Mouse (Mus musculus): ENCODE data around the gene A830018L16Rik. TPM values are rescaled to one million over a fixed set of nuclear protein-coding genes. Genes with fewer than 3 reads are reported as not detected.

A830018L16Rik gene
- 2.9 and 3.9 TPM in 2 replicates for polyA plus RNA-seq (2016; fragmentation: Nextera tagmentation; extraction: Ambion mirVana)

DNA sequence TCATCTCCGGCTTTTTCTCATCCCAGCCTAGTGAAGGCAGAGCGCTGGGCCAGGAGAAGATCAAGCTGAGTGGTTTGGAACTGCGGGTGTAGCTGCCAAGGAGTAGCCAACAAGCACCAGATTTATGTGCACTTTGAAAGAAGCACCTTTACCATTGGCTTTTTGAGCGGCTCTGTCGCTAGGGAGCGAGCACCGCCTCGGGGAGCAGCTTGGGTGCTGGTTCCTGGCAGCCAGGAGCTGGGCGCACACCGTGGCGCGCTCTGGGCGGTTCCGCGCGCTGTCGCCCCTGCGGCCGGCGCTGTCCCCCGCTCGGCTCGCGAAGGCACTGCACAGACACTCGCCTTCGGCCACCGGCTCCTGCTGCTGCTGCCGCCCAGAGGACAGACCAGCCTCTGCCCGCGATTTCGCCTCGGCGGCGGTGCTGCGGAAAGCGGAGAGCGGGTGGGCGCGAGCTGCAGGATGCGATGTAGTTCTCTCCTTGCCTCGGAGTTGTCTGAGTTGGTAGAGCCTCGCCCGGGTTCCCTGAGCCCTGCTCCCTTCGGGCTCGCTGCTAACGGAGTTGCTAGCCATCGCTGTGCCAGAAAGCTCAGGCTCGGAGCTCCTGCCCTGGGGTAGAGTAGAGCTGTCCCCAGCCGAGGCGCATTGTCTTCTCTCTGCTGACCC, at the start of gene A830018L16Rik:
Gene A830018L16Rik, plus strand, starts transcription at position 212 of the 663 bp plus-strand sequence.
- no peaks in the 10 kb centered on the region for H3K36me3 ChIP-seq
- H3K9ac ChIP-seq, result peak within 1 kb of the TSS; percentile 54
- ATAC-seq (ENCODE audit: low FRiP score), result peak; percentile 100
- H3K9me3 ChIP-seq (replicated peaks), result no peaks in the 10 kb centered on the region
- WGBS, result under 1% methylated on average over 50 of the region's 50 CpGs
- peak within 1 kb of the TSS; percentile 43 for H3K4me3 ChIP-seq
- peak within 1 kb of the TSS; percentile 87 for H3K4me2 ChIP-seq (replicated peaks)
- peaks cover 13% of the 10 kb centered on the region for H3K27me3 ChIP-seq
- peaks cover 3% of the 10 kb centered on the region; the same call in 1 of the 2 replicates for H3K4me1 ChIP-seq
- peak within 1 kb of the TSS; percentile 8; the same call in 1 of the 2 replicates for H3K27ac ChIP-seq

DNA sequence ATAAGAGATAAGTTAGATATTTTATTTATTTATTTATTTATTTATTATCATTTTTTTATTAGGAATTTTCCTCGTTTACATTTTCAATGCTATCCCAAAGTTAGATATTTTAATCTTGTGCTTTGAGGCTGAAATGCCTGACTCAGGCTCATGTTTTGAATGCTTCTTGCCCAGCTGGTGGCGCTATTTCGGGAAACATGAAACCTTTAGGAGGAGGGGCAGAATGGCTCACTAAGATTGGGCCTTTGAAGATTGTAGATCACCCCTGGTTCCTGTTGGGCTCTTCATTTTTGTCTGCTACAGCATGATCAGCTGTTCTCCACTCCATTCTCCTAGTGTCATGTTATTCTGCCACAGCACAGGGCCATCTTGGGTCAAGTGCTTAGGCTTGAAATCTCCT, 28.1 kb upstream of the A830018L16Rik start:
- Histone ChIP-seq H3K4me2 (replicated peaks) (no peak overlapping the region), H3K27ac (no peak overlapping the region), H3K27me3 (no peaks in the 10 kb centered on the region), H3K9me3 (replicated peaks) (no peaks in the 10 kb centered on the region), H3K9ac (no peak overlapping the region), H3K36me3 (no peaks in the 10 kb centered on the region), H3K4me3 (no peak overlapping the region), H3K4me1 (no peaks in the 10 kb centered on the region)
- WGBS, result 67% methylated on average over 3 of the region's 3 CpGs
- no peak for ATAC-seq (ENCODE audit: low FRiP score)

DNA sequence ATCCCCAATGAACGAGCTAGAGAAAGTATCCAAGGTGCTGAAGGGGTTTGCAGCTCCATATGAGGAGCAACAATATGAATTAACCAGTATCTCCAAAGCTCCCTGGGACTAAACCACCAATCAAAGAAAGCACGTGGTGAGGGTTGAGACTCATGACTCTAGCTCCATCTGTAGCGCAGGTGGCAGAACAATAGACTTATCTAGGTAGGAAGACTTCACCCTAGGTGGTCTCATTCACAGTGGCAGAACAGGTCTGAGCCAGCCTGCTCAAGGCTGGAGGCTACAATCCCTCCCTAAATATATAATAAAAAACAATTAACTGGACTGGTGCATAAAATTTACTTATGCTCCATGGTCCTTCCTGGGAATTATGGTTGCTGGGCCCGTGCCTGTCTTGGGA, 18.5 kb upstream of the A830018L16Rik start:
- no peak overlapping the region for H3K9ac ChIP-seq
- no peak overlapping the region for H3K27ac ChIP-seq
- H3K9me3 ChIP-seq (replicated peaks), result no peaks in the 10 kb centered on the region
- H3K27me3 ChIP-seq, result no peaks in the 10 kb centered on the region
- 53% methylated on average over 4 of the region's 4 CpGs for WGBS
- H3K36me3 ChIP-seq, result no peaks in the 10 kb centered on the region
- H3K4me3 ChIP-seq, result no peak overlapping the region
- ATAC-seq (ENCODE audit: low FRiP score), result no peak
- no peak overlapping the region for H3K4me2 ChIP-seq (replicated peaks)
- H3K4me1 ChIP-seq, result no peaks in the 10 kb centered on the region

DNA sequence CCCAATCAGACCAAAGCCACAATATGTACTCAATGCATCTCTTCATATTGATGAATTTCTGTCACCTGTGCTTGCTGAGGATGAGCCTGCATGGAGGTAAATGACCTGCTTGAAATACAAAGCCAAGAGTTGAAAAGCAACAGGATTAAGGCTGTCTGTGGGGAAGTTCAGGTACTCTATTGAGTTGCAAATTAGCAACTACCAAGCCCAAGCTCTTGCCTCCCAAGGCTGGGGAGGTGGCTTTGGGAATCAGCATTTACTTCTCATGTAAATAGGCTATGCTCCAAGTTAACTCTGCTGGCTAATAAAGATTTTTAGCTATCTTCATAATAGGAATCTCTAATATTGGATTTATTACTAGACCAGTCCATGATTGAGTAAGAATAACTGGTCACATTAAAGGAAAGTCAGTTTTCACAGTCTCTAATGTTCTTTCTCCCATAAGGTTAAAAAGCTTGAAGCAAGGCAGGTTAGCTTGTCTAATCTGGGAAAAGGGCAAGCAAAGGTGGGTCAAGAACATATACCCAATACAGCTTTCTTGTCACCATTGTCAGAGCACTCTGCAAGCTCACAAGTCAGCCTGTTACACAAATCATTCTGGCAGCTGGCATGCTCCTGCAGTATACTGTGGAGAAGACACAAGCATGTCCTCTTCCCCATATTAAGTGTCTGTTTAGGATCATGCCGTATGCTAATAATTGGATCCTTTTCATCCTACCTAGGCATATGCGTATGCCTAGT, 17.7 kb upstream of the A830018L16Rik start:
- Histone ChIP-seq H3K9ac (no peak overlapping the region), H3K9me3 (replicated peaks) (no peaks in the 10 kb centered on the region), H3K4me2 (replicated peaks) (no peak overlapping the region), H3K4me3 (no peak overlapping the region), H3K36me3 (no peaks in the 10 kb centered on the region), H3K27ac (no peak overlapping the region), H3K27me3 (no peaks in the 10 kb centered on the region), H3K4me1 (no peaks in the 10 kb centered on the region)
- WGBS, result 88% methylated on average over 2 of the region's 2 CpGs
- ATAC-seq (ENCODE audit: low FRiP score), result no peak

DNA sequence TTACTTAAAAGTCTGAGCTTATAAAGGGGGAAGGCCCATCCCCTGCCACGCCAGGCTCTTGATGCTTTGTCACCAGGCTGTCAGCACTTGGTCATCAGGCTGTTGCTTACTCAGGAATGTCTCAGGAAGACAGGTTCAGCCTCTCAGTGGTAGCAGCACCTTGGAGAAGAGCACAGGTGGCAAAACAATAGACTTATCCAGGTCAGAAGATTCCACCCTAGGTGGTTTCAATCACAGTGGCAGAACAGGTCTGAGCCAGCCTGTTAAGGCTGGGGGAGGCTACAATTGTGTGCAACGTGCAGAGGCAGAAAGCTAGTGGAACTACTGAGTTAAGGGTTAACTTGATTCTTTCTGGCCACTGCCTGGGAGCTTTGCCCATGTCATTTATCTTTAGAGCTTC, 12.7 kb upstream of the A830018L16Rik start:
- no peak overlapping the region for H3K9ac ChIP-seq
- H3K4me1 ChIP-seq, result no peaks in the 10 kb centered on the region
- H3K36me3 ChIP-seq, result no peaks in the 10 kb centered on the region
- no peak for ATAC-seq (ENCODE audit: low FRiP score)
- no peak overlapping the region for H3K4me3 ChIP-seq
- no peak overlapping the region for H3K27ac ChIP-seq
- H3K4me2 ChIP-seq (replicated peaks), result no peak overlapping the region
- no peaks in the 10 kb centered on the region for H3K27me3 ChIP-seq
- H3K9me3 ChIP-seq (replicated peaks), result no peaks in the 10 kb centered on the region
- WGBS, result 38% methylated on average over 2 of the region's 2 CpGs

DNA sequence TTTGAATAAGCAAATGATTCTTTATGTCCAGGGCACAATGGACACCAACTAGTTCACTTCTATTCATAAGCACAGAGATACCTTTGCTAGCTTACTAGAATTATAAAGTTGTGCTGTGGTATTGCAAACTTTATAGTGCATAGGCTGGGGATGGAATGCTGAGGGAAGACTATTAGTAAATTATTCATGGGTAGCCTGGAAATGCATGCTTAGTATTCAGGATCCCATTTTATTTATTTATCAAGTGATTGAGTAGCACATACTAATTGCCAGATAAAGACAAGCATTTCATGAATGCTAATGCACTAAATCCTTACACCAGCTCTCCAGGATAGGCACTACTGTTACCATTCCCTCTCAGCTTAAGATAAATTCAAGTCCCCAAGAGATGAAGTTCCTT, 8.4 kb upstream of the A830018L16Rik start:
- H3K27ac ChIP-seq, result no peak overlapping the region
- no peaks in the 10 kb centered on the region for H3K27me3 ChIP-seq
- ATAC-seq (ENCODE audit: low FRiP score), result no peak
- H3K9me3 ChIP-seq (replicated peaks), result no peaks in the 10 kb centered on the region
- H3K4me2 ChIP-seq (replicated peaks), result no peak overlapping the region
- H3K9ac ChIP-seq, result no peak overlapping the region
- H3K4me1 ChIP-seq, result no peaks in the 10 kb centered on the region
- no peak overlapping the region for H3K4me3 ChIP-seq
- no peaks in the 10 kb centered on the region for H3K36me3 ChIP-seq

DNA sequence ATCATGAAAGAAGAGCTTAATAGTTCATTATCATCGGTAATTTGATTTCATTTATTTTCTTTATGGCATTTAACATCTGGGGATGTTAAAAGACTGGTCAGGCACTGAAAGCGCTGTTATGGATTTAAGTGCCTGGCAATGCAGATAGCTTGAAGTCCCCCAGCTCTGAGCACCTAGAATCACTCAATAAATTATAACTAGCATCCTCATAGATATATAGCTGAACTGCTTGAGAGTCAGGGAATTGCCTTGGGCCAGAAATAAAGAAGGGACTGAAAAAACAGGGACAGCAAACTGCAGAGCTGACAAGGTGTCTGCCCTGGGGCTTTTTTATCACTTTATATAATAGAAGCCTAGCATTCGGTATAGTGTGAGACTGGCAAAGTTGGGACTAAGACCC, 7.9 kb upstream of the A830018L16Rik start:
- Histone ChIP-seq H3K4me3 (no peak overlapping the region), H3K9me3 (replicated peaks) (no peaks in the 10 kb centered on the region), H3K4me1 (no peaks in the 10 kb centered on the region), H3K27ac (no peak overlapping the region), H3K36me3 (no peaks in the 10 kb centered on the region), H3K4me2 (replicated peaks) (no peak overlapping the region), H3K9ac (no peak overlapping the region), H3K27me3 (no peaks in the 10 kb centered on the region)
- WGBS, result 88% methylated on average over 3 of the region's 3 CpGs
- no peak for ATAC-seq (ENCODE audit: low FRiP score)

DNA sequence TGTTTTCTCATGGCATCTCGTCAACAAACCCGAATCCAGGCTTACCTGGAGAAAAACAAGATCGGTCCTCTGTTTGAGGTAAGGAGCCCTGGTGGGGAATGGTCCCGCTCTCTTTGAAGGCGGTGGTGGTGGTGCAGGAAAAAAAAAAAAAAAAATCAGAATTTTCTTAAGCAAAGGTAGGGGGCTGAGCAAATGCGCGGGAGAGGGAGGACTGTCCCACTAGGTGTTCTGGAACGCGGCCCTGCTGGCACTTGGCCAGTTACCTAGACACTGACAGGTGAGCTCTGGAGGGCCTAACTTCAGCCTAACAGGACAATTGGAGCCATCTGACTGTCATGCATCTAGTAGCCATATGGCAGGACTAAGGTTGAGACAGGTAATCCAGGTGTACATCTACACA, 655 bp downstream of the A830018L16Rik start:
- peak; percentile 15; the same call in 1 of the 2 replicates for ATAC-seq (ENCODE audit: low FRiP score)
- H3K4me1 ChIP-seq, result peaks cover 3% of the 10 kb centered on the region; the same call in 1 of the 2 replicates
- peak overlapping the region; percentile 43 for H3K4me3 ChIP-seq
- H3K9ac ChIP-seq, result peak overlapping the region; percentile 54
- no peaks in the 10 kb centered on the region for H3K36me3 ChIP-seq
- under 1% methylated on average over 9 of the region's 9 CpGs for WGBS
- no peaks in the 10 kb centered on the region for H3K9me3 ChIP-seq (replicated peaks)
- H3K27ac ChIP-seq, result no peak overlapping the region
- H3K27me3 ChIP-seq, result peaks cover 13% of the 10 kb centered on the region
- peak overlapping the region; percentile 87 for H3K4me2 ChIP-seq (replicated peaks)

DNA sequence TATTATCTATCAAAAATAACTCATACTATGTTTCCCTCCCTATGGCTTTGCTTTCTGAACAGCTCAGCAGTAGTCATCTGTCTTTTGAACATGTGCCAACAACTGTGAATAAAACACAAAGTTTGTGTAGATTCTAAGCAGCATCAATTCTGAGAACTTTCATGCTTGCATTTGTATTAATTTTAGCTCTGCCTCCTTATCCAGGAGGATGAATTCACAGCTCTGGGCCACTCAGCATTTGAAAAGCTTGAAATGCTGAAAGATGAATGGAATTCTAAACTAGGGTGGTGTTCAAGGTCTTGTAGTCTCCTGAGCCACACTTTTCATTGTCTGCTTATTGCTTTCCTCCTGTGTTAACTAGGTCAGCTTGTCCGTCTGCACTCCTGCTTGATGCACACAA, 13.4 kb downstream of the A830018L16Rik start:
- no peak for ATAC-seq (ENCODE audit: low FRiP score)
- Histone ChIP-seq H3K27me3 (no peaks in the 10 kb centered on the region), H3K27ac (no peak overlapping the region), H3K4me2 (replicated peaks) (no peak overlapping the region), H3K4me1 (no peaks in the 10 kb centered on the region), H3K9me3 (replicated peaks) (no peaks in the 10 kb centered on the region), H3K36me3 (no peaks in the 10 kb centered on the region), H3K9ac (no peak overlapping the region), H3K4me3 (no peak overlapping the region)
- 86% methylated on average over 1 of the region's 1 CpGs for WGBS

DNA sequence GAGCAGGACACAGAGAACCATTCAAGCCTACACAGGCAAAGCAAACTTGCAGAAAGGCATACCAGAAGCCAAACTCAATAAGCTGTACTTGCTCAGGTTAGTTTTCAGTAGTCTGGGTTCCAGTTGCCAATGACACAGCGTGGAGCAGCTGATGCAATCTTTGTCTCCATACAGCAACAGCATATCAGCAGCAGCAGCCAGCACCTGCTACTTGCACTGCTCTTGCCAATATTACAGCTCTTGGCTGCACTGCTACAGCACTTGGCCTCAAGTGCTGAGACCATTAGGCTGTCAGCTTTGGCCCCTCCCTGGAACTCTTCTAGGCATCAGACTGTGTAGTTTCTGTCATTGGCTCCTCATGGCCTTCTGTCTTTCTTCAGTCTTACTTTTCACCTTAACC, 44.4 kb downstream of the A830018L16Rik start:
- Histone ChIP-seq H3K36me3 (no peaks in the 10 kb centered on the region), H3K9ac (no peak overlapping the region)
- WGBS, result 74% methylated on average over 1 of the region's 1 CpGs

DNA sequence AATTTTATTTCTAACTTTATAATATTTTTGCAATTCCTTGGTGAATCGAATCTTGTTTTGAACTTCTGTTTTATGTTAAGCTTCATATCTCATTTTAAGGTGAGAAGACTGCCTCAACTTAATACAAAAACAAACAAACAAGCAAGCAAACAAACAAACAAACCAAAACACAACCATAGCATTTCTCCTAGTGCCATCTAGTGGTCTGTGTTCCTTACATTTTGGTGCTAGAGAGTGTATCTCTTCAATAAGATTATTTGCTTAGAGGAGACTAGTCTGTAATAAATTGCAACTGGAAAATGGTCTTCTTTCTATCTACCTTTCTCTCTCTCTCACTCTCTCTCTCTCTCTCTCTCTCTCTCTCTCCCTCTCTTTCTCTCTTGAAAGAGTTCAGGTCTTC, 52.4 kb downstream of the A830018L16Rik start:
- no peak for ATAC-seq (ENCODE audit: low FRiP score)
- Histone ChIP-seq H3K27ac (no peak overlapping the region), H3K36me3 (no peaks in the 10 kb centered on the region), H3K9ac (no peak overlapping the region), H3K4me3 (no peak overlapping the region), H3K9me3 (replicated peaks) (no peaks in the 10 kb centered on the region), H3K4me1 (no peaks in the 10 kb centered on the region), H3K27me3 (no peaks in the 10 kb centered on the region), H3K4me2 (replicated peaks) (no peak overlapping the region)
- WGBS, result 75% methylated on average over 1 of the region's 1 CpGs

More for the DNA sequence above, 44.4 kb downstream of the A830018L16Rik start:
- no peak for ATAC-seq (ENCODE audit: low FRiP score)
- Histone ChIP-seq H3K4me2 (replicated peaks) (no peak overlapping the region), H3K27me3 (no peaks in the 10 kb centered on the region), H3K9me3 (replicated peaks) (no peaks in the 10 kb centered on the region), H3K4me1 (no peaks in the 10 kb centered on the region), H3K27ac (no peak overlapping the region), H3K4me3 (no peak overlapping the region)

DNA sequence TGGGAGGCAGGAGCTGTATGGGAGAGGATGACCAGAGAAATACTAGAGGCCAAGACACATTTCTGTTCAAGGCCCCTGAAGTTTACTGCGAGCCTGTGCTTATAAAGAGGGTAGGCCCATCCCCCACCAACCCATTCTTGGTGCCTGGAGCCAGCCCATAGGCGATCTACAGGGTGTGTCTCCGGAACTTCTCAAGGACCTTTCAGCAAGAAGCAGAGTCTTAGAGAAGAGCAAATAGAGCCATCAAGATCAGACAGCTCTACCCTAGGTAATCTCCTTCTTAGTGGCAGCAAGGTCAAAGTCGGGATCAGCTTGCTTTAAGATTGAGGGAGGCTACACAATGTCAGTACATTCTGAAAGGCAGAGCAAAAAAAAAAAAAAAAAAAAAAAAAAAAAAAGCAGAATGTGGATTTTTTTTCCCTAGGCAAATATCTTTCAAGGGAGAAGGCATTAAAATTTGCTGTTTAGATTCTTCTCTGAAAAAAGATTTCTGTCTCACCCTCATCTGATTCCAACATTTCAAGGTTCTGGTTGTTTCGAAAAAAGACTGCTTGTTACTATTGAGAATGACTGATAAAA, 53.2 kb downstream of the A830018L16Rik start:
- no peak overlapping the region for H3K4me3 ChIP-seq
- H3K4me2 ChIP-seq (replicated peaks), result no peak overlapping the region
- no peak for ATAC-seq (ENCODE audit: low FRiP score)
- no peaks in the 10 kb centered on the region for H3K9me3 ChIP-seq (replicated peaks)
- no peaks in the 10 kb centered on the region for H3K27me3 ChIP-seq
- no peaks in the 10 kb centered on the region for H3K36me3 ChIP-seq
- H3K27ac ChIP-seq, result no peak overlapping the region
- H3K9ac ChIP-seq, result no peak overlapping the region
- no peaks in the 10 kb centered on the region for H3K4me1 ChIP-seq
- WGBS, result 58% methylated on average over 5 of the region's 5 CpGs
